Mouse (Mus musculus): ENCODE data around the gene Camta1.

Gene Camta1

GRCm38 (mm10) chr4:151471886-151472285 lies 389.8 kb downstream of the Camta1 start:
- peaks cover 11% of the 10 kb centered on the region for H3K4me1 ChIP-seq (replicated peaks; ENCODE audit: low read depth, low read length)
- TF ChIP-seq POU5F1 (IDR thresholded peaks at IDR 0.05; ENCODE audit: borderline replicate concordance, low read length) (no peak), NANOG (IDR thresholded peaks at IDR 0.05; ENCODE audit: borderline replicate concordance, low read length) (no peak), CTCF (conservative IDR thresholded peaks at IDR 0.05; ENCODE audit: low read length) (no peak)
- H3K4me3 ChIP-seq (replicated peaks; ENCODE audit: low read length), result no peak overlapping the region
- H3K27me3 ChIP-seq (ENCODE audit: insufficient read depth, low read length), result peaks cover 11% of the 10 kb centered on the region; the same call in 1 of the 2 replicates
- H3K9me3 ChIP-seq (ENCODE audit: low read length), result no peaks in the 10 kb centered on the region
- no peaks in the 10 kb centered on the region for H3K36me3 ChIP-seq (ENCODE audit: insufficient read depth, low read length)

GRCm38 (mm10) chr4:151468381-151468780 lies 393.3 kb downstream of the Camta1 start:
- H3K4me3 ChIP-seq (replicated peaks; ENCODE audit: low read length), result no peak overlapping the region
- peaks cover 3% of the 10 kb centered on the region; the same call in 1 of the 2 replicates for H3K27me3 ChIP-seq (ENCODE audit: insufficient read depth, low read length)
- TF ChIP-seq POU5F1 (IDR thresholded peaks at IDR 0.05; ENCODE audit: borderline replicate concordance, low read length) (no peak), CTCF (conservative IDR thresholded peaks at IDR 0.05; ENCODE audit: low read length) (no peak), NANOG (IDR thresholded peaks at IDR 0.05; ENCODE audit: borderline replicate concordance, low read length) (no peak)

GRCm38 (mm10) chr4:151458686-151459085 lies 403.0 kb downstream of the Camta1 start:
- Histone ChIP-seq H3K27me3 (ENCODE audit: insufficient read depth, low read length) (peaks cover 16% of the 10 kb centered on the region; the same call in 1 of the 2 replicates), H3K4me1 (replicated peaks; ENCODE audit: low read depth, low read length) (no peaks in the 10 kb centered on the region; the same call in 1 of the 2 replicates), H3K4me3 (replicated peaks; ENCODE audit: low read length) (no peak overlapping the region), H3K9me3 (ENCODE audit: low read length) (no peaks in the 10 kb centered on the region), H3K36me3 (ENCODE audit: insufficient read depth, low read length) (no peaks in the 10 kb centered on the region)
- TF ChIP-seq CTCF (conservative IDR thresholded peaks at IDR 0.05; ENCODE audit: low read length), result no peak
- TF ChIP-seq NANOG (IDR thresholded peaks at IDR 0.05; ENCODE audit: borderline replicate concordance, low read length), result no peak
- no peak for TF ChIP-seq POU5F1 (IDR thresholded peaks at IDR 0.05; ENCODE audit: borderline replicate concordance, low read length)

More at GRCm38 (mm10) chr4:151468381-151468780, 393.3 kb downstream of the Camta1 start:
- no peaks in the 10 kb centered on the region for H3K36me3 ChIP-seq (ENCODE audit: insufficient read depth, low read length)
- no peaks in the 10 kb centered on the region for H3K9me3 ChIP-seq (ENCODE audit: low read length)
- H3K4me1 ChIP-seq (replicated peaks; ENCODE audit: low read depth, low read length), result peaks cover 31% of the 10 kb centered on the region

GRCm38 (mm10) chr4:151454611-151455010 lies 407.1 kb downstream of the Camta1 start:
- Histone ChIP-seq H3K4me1 (replicated peaks; ENCODE audit: low read depth, low read length) (peaks cover 8% of the 10 kb centered on the region), H3K36me3 (ENCODE audit: insufficient read depth, low read length) (no peaks in the 10 kb centered on the region), H3K27me3 (ENCODE audit: insufficient read depth, low read length) (peaks cover 20% of the 10 kb centered on the region; the same call in 1 of the 2 replicates), H3K4me3 (replicated peaks; ENCODE audit: low read length) (no peak overlapping the region), H3K9me3 (ENCODE audit: low read length) (no peaks in the 10 kb centered on the region)
- TF ChIP-seq POU5F1 (IDR thresholded peaks at IDR 0.05; ENCODE audit: borderline replicate concordance, low read length) (no peak), CTCF (conservative IDR thresholded peaks at IDR 0.05; ENCODE audit: low read length) (no peak), NANOG (IDR thresholded peaks at IDR 0.05; ENCODE audit: borderline replicate concordance, low read length) (no peak)

DNA sequence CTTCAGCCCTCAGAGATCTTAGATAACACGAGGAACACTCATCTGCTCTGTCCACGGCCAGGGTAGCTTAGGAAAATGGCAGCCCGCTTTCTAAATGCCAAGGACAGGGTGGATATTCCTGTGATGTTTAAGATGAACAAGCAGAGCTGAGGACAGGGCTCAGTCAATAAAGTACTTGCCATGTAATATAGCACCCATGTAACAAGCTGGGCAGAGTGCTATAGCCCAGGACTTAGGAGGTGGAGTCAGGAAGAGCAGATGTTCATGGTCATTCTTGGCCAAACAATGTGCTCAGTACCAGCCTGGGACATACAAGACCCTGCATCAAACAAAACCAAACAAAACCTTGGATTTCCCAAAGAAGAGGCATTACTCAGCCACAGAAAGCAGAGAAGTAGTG lies 407.6 kb downstream of the Camta1 start:
- Histone ChIP-seq H3K27me3 (ENCODE audit: insufficient read depth, low read length) (peaks cover 26% of the 10 kb centered on the region; the same call in 1 of the 2 replicates), H3K4me3 (replicated peaks; ENCODE audit: low read length) (no peak overlapping the region), H3K4me1 (replicated peaks; ENCODE audit: low read depth, low read length) (peaks cover 12% of the 10 kb centered on the region), H3K9me3 (ENCODE audit: low read length) (no peaks in the 10 kb centered on the region), H3K36me3 (ENCODE audit: insufficient read depth, low read length) (no peaks in the 10 kb centered on the region)
- no peak for TF ChIP-seq POU5F1 (IDR thresholded peaks at IDR 0.05; ENCODE audit: borderline replicate concordance, low read length)
- TF ChIP-seq CTCF (conservative IDR thresholded peaks at IDR 0.05; ENCODE audit: low read length), result no peak
- no peak for TF ChIP-seq NANOG (IDR thresholded peaks at IDR 0.05; ENCODE audit: borderline replicate concordance, low read length)

DNA sequence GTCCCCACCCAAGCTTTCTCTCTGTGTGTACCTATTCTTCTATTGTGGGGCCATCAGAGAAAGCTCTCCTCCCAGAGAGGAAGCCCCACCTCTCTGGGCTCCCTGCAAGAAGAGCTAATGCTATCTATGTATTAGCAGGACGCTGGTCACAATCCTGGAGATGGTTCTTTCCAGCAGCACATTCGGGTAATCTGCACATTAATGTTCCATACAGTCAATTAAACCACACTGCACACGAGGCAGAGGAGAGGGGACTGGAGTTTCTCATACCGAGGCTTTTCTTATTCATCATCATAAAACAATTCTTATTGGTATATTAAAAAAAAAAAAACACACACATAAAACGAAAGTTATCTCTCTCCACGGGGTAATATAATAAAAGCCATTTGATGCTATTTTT lies 409.8 kb downstream of the Camta1 start:
- Histone ChIP-seq H3K4me3 (replicated peaks; ENCODE audit: low read length) (no peak overlapping the region), H3K36me3 (ENCODE audit: insufficient read depth, low read length) (no peaks in the 10 kb centered on the region), H3K27me3 (ENCODE audit: insufficient read depth, low read length) (peaks cover 21% of the 10 kb centered on the region; the same call in 1 of the 2 replicates), H3K9me3 (ENCODE audit: low read length) (no peaks in the 10 kb centered on the region), H3K4me1 (replicated peaks; ENCODE audit: low read depth, low read length) (peaks cover 12% of the 10 kb centered on the region)
- TF ChIP-seq NANOG (IDR thresholded peaks at IDR 0.05; ENCODE audit: borderline replicate concordance, low read length) (no peak), CTCF (conservative IDR thresholded peaks at IDR 0.05; ENCODE audit: low read length) (no peak), POU5F1 (IDR thresholded peaks at IDR 0.05; ENCODE audit: borderline replicate concordance, low read length) (no peak)

DNA sequence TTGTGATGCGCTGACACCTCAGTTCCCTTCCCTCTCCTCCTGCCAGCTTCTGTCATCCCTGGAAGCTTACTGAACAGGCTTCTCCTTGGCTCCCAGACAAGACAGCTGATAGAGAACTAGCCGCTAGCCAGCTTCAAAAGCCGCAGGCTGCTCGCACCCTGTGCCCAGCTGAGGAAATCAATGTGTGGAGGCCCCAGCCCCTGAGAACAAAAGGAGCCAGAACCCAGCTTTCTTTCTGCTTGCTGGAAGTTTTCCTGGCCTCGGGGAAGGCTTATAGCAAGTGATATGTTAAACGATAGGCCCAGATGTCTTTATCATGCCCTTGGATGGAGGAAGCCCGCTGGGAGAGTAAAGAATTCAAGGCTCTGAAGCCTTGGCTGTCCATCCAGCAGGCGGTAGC lies 411.7 kb downstream of the Camta1 start:
- TF ChIP-seq CTCF (conservative IDR thresholded peaks at IDR 0.05; ENCODE audit: low read length), result no peak
- TF ChIP-seq POU5F1 (IDR thresholded peaks at IDR 0.05; ENCODE audit: borderline replicate concordance, low read length), result no peak
- no peak for TF ChIP-seq NANOG (IDR thresholded peaks at IDR 0.05; ENCODE audit: borderline replicate concordance, low read length)

GRCm38 (mm10) chr4:151448341-151448740 lies 413.3 kb downstream of the Camta1 start:
- Histone ChIP-seq H3K9me3 (ENCODE audit: low read length) (no peaks in the 10 kb centered on the region), H3K27me3 (ENCODE audit: insufficient read depth, low read length) (peaks cover 12% of the 10 kb centered on the region; the same call in 1 of the 2 replicates), H3K4me1 (replicated peaks; ENCODE audit: low read depth, low read length) (peaks cover 12% of the 10 kb centered on the region), H3K4me3 (replicated peaks; ENCODE audit: low read length) (no peak overlapping the region), H3K36me3 (ENCODE audit: insufficient read depth, low read length) (no peaks in the 10 kb centered on the region)
- no peak for TF ChIP-seq POU5F1 (IDR thresholded peaks at IDR 0.05; ENCODE audit: borderline replicate concordance, low read length)
- no peak for TF ChIP-seq CTCF (conservative IDR thresholded peaks at IDR 0.05; ENCODE audit: low read length)
- TF ChIP-seq NANOG (IDR thresholded peaks at IDR 0.05; ENCODE audit: borderline replicate concordance, low read length), result no peak

More for the DNA sequence above, 411.7 kb downstream of the Camta1 start:
- H3K27me3 ChIP-seq (ENCODE audit: insufficient read depth, low read length), result peaks cover 12% of the 10 kb centered on the region; the same call in 1 of the 2 replicates
- no peaks in the 10 kb centered on the region for H3K9me3 ChIP-seq (ENCODE audit: low read length)
- H3K4me1 ChIP-seq (replicated peaks; ENCODE audit: low read depth, low read length), result peaks cover 12% of the 10 kb centered on the region
- H3K36me3 ChIP-seq (ENCODE audit: insufficient read depth, low read length), result no peaks in the 10 kb centered on the region
- no peak overlapping the region for H3K4me3 ChIP-seq (replicated peaks; ENCODE audit: low read length)

DNA sequence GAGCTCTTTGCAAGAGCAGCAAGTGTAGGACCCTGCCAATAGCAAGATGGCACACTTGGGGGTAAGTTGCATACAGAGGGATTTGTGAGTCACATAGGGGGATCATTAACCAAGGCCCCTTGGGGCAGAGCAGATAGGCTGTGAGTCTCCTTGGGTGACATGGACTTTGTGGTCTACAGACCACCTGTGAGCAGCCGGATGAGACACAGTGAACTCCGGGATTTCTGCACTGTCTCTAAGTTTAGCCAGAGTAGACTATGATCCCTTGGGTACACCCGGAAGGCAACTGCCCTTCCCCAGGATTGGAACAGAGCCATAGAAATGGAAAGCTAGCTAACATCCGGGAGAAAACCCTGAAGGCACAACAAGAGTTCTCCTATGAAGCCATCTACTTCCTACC lies 417.0 kb downstream of the Camta1 start:
- TF ChIP-seq NANOG (IDR thresholded peaks at IDR 0.05; ENCODE audit: borderline replicate concordance, low read length), result no peak
- H3K9me3 ChIP-seq (ENCODE audit: low read length), result peaks cover 2% of the 10 kb centered on the region; the same call in 1 of the 2 replicates

More for the DNA sequence above, 417.0 kb downstream of the Camta1 start:
- Histone ChIP-seq H3K4me3 (replicated peaks; ENCODE audit: low read length) (no peak overlapping the region), H3K36me3 (ENCODE audit: insufficient read depth, low read length) (no peaks in the 10 kb centered on the region), H3K27me3 (ENCODE audit: insufficient read depth, low read length) (peaks cover 8% of the 10 kb centered on the region; the same call in 1 of the 2 replicates), H3K4me1 (replicated peaks; ENCODE audit: low read depth, low read length) (peaks cover 4% of the 10 kb centered on the region)
